Mouse (Mus musculus): ENCODE measurements around the gene Lrrc15.

The Lrrc15 gene

DNA sequence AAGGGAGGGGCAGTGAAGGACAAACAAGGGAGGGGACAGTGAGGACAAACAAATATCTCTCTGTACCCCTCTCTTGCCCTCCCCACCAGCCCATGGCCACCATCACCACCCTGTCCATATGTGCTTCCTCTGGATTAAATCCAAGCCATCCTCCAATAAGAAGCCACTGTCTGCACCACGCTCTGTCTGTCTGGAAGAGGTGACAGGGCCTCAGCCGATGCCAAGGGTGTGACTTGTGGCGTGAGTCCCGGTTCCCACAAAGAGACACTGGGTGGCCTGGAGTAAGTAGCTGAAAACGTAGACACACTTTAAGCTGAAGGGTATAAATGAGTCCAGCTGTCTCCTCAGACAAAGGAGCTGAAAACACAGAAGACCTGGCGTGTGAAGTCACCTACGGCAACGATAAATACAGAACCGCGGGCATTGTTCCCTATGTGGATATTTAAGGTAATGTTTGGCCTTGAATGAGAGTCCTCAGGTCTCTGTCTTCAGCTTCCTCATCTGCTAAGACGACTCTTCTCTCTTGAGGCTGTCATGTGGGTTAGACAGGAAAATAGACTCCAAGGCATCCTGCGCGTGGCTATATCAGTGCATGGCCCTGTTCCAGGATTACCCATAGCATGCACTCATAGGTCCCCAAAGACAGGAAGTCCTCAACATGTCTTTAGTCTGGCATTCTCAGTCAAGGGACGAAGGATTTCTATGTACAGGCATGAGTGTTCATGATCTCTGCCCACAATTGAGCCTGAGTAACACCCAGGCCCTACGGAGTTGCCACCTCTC is 7.3 kb downstream of the Lrrc15 start:
- DNase-seq = peak; percentile 29 to 58

DNA sequence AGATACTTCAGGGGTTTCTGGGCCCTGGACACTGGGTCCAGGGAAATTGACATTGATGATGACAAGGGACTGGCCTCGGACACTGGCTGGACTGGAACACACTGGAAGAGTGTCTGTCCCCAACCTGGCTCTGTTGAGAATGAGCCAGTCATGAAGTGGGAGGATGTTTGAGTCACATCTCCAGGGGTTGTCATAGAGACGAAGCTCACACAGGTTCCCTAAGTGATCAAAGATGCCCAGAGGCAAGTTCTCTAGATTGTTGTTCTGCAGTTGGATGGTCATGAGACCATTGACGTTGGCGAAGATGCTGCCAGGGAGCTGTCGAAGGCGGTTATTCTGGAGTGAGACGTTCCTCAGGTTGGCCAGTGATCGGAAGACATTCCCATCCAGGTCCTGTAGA is 10.0 kb downstream of the Lrrc15 start:
- DNase-seq = no peak

DNA sequence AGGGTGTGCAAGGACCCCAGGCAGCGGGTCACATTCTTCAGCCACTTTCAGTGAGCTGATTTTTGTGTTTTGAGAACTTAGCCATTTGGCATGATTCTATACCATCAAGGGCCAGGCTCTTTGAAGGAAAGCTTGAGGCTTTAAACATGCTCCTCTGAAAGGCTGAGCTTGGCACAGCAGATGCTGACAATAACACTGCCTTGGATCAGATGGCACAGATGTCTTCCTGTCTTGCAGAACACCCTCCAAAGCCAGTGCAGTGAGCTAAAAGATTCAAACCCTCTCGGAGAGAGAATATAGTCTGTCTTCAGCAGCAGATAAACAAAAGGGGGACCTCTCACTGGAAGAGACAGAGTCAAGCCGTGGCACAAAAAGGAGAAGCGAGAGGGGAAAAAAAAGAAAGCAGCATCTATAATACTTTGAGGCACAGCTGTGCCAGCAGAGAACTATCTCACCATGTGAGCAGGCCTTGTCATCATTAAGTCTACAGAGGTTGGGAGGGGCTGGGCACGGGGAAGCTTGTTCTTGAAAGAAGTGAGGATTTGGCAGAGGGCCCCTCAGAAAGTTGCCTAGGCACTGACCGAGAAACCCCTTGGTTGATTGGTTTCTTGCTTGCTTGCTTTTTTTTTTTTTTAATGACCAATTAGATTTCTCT is 11.0 kb downstream of the Lrrc15 start:
- DNase-seq = no peak

DNA sequence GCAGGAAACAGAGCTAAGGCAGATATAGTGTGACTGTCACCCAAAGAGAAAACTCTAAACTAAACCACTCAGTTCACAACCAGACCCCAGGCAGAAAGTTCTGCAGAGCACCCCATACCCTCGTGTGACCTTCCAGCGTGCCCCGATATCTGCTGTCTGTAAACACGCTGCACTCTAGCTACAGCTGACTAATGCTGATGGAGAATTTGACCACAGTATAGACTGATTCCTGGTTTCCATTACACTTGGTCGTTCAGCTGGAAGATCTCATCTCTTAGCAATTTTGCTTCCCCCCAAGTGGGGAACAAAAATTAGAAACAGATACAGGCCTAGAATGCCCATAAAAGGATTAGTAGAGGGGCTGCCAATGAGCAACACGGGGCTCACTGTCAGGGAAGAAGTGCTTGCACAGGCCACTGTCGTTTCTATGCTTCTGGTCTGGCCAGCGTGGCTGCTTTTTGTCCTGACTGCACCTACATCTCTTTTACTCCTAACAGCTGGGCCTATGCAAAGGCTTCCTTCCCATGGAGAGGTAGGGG is 11.8 kb downstream of the Lrrc15 start:
- DNase-seq = no peak

DNA sequence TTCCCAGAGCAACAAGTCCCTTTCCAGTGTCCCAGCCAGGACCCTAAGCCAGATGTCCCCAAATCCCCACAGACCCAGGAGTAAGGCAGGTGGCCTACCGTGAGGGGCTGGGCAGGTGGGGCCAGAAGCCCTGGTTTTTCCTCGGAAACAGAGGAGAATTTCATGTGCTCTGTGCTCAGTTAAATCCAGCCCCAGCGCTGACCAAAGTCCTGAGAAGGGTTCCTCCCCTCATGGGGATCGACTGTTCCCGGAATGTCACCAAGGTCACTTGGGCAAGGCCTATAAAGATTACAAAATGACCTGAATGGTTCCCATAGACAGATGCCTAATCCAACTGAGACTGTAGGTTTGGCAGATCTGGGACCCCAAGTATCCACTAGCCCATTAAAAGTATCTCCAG is 15.7 kb downstream of the Lrrc15 start, which contains the start of gene Cpn2:
Cpn2 (minus strand) TSS at position 141 of the 400 bp plus-strand sequence.
- DNase-seq = no peak

DNA sequence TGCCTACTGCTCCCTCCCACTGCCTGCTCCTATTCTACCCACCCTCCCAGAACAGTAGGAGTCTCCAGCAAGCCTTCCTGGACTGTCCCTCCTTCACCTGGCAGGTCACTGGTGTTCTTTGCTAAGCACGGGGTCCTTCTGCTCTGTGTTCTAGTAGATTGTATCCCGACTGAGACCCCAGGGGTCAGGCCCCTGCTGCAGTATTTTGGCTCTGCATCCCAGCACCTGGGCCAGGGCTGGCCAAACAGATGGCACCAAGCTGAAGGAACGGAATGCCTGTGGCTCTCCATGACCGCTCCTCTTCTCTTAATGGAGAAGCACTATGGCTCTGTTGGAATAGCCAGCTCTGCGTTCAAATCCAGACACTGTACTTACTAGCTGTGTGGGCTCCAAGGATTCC is 16.5 kb downstream of the Lrrc15 start:
- no peak for DNase-seq

DNA sequence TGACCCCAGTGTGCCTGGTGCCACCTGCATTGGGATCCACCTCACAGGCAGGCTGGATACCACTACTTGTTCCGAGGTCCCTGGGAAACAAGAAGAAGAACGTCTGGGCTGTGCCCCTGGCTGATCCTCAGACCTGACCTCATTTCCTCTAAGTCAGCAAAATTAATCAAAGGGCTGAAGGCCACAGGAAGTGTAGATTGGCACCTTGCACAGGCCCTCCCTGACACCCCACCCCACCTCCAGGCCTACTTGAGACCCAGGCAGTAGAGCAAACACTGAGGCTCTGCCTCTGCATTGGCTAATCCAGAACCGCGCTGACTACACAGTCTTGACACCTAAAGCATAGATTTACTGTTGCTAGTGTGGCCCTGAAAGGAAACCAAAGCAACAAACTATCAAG is 17.4 kb downstream of the Lrrc15 start:
- DNase-seq = no peak

DNA sequence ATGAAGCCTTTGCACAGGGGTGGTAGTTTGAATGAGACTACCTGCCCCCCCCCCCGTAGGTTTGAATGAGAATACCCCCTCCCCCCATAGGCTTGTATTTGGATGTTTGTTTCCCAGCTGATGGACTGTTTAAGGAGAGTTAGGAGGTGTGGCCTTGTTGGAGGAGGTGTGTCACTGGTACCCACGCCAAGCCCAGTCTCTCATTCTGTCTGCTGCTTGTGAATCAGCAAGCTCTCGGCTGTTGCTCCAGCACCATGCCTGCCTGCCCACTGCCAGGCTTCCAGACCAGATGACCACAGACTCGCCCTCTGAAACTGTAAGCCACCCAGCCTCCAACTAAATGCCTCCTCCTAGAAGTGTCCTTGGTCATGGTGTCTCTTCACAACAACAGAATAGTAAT is 19.9 kb downstream of the Lrrc15 start:
- DNase-seq = no peak

DNA sequence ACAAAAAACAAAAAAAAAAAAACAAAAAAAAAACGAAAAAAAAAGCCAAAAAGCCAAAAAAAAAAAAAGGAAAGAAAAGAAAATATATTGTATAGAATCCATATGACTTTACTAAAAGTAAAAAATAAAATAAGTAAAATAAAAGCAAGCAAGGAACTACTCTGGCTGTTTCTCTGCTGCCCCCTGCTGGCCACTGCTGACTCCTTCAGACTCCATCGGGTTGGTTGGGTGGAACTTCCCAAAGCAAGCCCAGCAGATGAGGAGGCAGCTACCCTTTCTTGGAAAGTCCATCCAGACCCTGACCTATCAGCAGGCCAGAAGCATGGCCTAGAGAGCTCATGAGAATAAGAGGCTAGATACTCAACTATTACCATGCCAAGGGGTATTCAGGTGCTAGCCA is 20.4 kb downstream of the Lrrc15 start:
- peak; percentile 58 to 75 for DNase-seq

DNA sequence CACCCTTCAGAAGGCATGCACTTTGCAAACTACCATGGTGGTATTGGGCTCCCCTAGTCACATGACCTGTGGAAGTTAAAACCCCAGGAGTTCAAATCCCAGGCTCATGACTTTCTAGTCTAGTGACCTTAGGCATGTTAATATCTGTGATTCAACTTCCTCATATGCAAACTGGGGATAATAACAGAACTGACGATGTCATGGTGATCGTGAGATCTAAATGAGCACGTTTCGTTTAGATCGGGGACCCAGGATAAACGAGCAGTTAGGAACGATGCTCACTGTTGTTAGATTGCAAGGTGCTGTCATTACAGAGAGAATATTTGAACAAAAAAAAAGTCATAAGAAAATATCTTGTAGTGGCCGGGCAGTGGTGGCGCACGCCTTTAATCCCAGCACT is 20.9 kb downstream of the Lrrc15 start:
- no peak for DNase-seq

DNA sequence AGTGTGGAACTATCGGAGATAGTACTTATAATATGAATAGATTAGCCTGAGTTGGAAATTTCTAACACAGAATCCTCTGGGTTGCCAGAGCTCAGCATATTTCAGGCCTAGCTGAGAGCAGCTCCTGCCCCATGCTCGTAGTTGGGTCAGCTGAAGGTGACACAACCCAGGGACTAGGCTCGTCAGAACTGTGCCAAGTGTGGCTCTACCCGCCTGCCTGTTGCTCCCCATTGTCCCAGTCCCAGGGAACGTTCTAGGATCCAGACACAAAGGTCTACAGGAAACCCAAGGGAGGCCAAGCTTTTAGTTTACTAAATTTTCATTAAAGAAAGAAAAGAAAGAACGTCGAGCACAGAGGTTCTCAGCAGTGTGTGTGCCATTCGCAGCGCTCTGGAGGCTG is 21.7 kb downstream of the Lrrc15 start:
- DNase-seq = no peak

DNA sequence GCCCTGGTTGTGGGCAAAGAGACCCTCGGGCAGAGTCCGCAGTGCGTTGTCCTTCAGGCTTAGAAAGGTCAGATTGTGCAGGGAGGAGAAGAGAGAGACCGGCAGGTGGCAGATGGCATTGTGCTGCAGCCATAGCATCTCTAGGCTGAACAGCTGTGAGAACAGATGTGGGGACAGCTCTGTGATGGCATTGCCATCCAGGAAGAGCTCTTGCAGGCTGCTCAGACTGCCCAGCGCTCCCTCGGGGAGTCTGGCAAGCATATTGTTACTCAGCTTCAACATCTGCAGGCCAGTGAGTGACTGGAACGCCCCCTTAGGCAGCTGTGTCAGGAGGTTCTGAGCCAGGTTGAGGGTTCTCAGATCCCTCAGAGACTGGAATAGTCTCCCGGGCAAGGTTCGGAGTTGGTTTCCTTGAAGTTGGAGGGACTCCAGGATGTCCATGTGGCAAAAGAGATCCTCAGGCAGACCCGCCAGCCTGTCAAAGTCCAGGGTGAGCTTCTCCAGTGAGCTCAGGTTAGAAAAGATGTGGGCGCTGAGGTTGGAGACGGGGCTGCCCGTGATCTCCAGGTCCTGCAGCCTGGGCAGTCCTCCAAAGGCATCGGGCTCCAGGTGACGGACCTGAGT is 22.9 kb downstream of the Lrrc15 start:
- DNase-seq = no peak

DNA sequence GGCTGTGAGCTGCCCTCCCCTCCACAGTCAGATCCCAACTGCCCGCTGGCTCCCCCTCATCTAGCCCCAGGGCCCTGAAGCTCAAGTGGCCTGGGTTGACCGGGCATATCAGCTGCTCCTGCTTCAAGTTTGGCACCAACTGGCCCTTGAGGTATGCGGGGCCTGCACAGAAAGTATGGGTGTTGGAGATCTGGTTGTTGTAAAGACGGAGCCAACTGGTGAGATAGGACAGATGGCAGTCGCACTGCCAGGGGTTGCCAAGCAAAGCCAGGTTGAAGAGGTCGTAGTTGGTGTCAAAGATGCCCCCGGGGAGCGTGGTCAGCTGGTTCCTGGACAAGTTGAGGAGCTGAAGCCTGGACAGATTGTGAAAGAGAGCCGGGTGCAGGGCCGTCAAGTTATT is 23.6 kb downstream of the Lrrc15 start:
- no peak for DNase-seq

DNA sequence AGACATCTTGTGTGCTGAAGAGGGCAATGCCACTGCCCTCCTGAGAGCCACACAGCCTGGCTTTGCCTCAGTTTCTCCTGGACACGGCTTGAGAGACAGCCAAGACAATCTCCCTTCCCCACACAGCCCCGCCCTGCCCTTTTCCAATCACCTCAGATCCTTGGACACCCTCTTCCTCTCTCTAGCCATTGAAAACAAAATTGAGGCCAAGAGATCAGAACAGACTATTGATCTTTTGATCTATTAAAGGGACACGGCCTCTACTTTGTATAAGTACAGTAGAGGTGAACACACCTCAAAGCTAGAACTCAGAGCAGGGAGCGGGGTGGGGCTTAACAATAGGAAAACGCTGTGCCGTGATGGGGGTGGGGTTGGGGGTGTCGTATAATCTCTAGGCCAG is 24.6 kb downstream of the Lrrc15 start:
- DNase-seq = no peak

DNA sequence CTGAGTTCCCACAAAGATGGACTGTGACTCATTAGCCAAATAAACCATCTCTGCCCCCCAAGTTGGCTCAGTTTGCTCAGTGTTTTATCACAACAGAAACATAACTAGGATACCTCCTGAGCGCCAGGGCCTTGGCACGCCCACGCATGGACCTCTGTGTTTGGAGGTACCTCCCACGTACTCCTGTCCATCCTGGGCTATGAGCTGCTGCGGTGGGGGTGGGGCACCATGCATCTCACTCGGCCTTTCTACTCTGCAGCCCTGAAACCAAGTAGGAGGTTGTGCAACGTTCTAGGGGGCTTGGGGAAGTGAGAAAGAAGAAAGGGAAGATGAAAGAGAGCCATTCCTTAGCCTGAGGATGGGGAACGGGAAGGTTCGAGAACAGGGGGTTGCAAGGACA is 25.3 kb downstream of the Lrrc15 start:
- no peak for DNase-seq

DNA sequence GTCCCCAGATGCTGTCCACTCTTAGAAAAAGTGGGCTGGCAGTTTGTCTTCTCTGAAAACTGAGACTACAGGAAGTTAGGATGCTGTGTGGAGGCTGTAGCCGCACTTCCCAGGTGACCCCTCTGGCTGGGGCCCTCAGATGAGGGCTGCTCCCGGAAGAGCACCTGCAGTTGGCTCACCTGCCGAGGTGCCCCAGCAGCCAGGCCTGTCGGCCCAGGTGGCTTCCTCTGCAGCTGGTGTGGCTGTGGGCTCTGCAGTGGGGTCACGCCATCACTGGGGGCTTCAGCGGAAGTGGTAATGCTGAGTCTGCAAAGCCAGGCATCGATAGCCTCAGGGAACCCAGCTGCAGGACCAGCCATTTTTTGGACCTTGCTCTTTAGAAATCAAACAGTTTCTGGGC is 28.0 kb downstream of the Lrrc15 start:
- DNase-seq = no peak

DNA sequence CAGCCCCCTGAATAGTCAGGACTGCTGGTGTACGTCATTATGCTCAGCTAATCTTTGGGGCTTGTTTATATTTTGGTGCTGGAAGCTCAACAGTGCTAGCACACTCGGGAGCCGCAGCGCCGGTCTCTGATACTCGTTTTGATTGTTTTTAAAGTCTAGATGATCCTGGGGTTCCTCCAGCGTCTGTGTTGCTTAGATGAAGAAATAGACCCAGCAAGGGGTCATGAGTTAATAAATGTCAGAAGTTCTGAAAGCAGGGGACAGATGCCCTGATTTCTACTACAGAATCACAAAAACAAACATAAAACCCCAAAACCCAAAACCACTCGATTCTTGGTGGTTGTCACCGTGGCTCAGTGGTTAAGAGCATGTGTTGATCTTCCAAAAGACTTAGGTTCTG is 29.2 kb downstream of the Lrrc15 start:
- DNase-seq = no peak

DNA sequence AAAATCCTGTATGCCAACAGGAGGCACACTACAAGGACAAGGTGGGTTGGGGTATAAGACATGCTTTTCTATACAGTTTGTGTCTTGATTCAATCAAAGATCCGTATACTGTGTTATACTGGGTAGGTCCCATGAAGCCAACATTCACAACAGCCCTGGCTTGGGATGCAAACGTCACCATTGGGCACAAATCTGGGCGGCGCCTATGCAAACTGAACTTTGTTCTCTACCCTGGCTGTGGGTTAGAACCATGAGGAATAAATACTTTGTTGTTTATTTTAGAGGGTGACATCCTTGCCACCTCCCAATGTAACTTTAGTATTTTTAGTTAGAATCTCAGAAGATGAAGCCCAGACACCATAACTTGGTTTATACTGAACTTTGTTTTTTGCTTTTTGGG is 29.7 kb downstream of the Lrrc15 start:
- no peak for DNase-seq

DNA sequence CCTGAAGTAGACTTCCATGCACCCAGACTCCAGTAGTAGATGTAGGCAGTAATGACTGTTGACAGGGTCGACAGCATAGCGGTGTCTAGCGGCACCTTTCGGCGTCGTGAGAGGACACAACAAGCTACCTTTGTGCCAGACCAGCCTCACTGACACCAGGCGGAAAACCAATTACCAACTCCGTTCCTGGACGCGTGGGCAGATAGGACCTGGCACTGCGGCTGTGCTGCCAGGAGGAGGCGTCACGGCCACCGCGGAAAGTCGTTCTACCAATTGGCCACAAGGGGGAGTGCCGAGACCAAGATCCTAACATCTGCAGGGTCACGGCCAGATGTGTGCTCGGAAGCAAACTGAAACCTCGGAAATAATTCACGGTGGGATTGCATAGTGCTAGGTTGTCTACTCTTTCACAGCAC is 31.0 kb downstream of the Lrrc15 start:
- peak; percentile 79 to 91 for DNase-seq

DNA sequence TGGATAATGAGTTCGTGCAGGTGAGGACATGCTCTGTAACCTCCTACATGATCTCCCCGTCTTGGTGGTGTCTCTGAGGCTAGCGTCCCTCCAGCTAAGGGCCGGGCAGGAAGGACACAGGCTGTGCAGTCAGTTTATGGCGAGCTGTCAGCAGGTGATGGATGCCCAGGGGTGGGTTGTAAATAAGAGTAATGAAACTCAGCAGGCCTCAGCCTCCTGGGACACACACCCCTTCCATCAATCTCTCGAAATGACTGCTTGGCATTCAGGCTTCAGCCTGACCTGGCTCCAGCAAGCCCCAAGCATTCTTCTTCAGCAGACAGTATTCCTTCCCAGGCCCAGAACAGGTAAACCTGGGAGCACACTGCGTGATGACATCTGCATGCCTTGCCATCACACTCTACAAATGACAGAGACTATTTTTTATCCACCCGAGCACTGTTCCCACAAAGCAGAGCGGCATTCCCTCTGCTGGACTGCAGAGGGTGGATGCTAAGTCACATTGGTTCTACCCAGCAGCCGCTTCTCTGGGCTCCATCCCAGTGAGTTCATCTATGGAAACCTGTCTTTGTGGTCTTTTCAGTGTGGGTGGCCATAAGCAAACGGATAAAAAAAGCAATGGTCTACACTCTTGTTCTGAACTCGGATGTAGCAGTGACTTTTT is 38.9 kb downstream of the Lrrc15 start:
- no peak for DNase-seq

DNA sequence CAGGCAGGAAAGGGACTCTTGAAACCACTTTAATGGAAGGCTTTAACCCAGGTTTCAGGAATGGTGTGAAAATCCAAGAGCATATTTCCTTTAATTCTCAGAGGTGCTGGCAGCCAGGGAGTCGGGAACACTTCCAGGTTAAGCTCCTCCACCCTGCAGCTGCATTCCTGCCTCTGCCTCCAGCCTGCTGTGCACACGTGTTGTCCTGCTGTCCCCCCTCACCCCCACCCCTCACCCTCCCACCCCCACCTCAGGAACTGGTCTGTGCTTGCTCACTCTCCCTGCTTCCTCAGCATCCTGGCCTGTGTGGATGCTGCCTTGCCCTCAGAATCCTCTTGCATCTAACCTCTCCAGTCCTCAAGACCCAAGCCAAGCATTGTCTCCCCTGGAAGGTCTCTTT is 41.4 kb downstream of the Lrrc15 start:
- no peak for DNase-seq

DNA sequence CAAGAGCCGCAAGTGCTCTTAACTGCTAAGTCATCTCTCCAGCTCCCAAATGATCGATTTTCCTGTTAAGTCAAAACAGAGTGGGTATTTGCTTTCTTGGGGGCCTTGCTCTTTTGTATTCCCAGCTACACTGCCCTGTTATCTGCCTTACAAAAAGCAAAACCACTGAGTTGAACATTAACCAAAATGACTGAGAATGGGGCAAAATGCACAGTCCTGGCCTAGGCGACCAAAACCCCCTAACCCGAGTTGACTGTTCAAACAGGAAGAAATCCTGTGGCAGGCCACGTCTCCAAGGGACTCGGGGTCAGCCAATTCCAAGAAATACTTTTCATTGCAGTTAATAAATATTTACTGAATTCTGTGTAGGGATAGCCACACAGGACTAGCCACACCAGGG is 44.3 kb downstream of the Lrrc15 start:
- no peak for DNase-seq

DNA sequence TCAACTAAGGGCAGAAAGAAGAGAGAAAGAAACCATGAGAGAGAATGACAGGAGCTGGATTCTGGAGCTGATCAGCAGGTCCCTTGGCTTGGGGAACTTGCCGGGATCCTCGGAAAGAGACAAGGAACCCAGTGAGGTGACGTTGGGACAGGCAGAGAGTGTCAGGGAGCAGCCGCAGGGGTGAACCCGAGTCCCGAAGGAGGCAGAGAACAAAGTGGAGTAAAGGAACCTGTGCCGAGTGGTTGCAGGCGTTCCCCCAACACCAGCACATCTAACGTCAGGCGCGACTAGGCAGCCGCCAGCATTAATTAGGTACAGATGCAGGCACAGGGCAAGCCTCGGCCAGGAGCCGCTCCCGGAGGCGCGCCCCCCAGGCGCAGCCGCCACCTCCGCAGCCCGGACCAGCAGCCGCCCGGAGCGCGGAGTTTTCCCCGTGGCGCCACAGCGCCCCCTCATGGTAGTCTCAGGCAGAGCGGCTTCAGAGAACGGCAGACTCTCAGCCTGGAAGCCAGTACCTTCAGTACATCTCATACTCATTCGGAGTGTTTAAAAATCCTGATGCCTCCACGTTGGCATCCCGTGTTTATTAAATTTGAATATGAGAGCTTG is 46.9 kb downstream of the Lrrc15 start:
- DNase-seq = peak; percentile 86 to 91

Data from lung, postnatal 4 days (tissue).